ENCODE assay signal across 10 mouse cellular contexts in the genomic region with DNA sequence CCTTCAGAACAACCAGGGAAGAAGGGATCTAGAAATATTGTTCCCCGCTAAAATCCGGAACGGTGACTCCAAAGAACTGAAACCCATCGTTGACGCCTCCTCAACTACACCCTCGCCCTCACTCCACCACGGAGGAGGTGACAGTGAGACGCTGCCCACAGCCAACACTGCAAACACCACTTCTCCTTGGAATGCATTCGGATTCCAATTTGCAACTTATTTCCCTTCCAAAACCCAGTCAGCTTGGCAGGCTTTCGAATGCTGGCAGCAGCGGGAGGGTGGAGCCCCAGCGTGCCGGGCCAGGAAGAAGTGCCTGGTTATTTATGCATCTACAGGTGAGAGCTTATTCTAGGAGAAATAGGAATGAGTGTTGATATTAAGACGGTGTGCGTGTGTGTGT.
DNase-seq lines count a peak whose midpoint lies in the region; ATAC-seq and TF ChIP-seq lines count a peak whose summit lies in the region.
"Had no signal": no experiment of that assay in that cellular context is flagged by ENCODE, and none has a peak within 500 bp of the region (broad histone marks: within the 10 kb centered on the region; RNA-seq: fewer than 3 reads in every experiment).

No protein-coding gene starts in this region.

- H3K4me3 ChIP-seq in stomach, postnatal 0 days (ENCODE audit: low read depth, low read length), result no peak overlapping the region
- H3K4me3 ChIP-seq in limb, embryonic 10.5 days, result no peak overlapping the region
- H3K4me3 ChIP-seq in midbrain, embryonic 14.5 days (replicated peaks; ENCODE audit: low read depth, low read length), result no peak overlapping the region
- H3K4me3 ChIP-seq: erythroblast, embryonic 14.5 days; midbrain, embryonic 12.5 days had no signal

- TF ChIP-seq CTCF in stomach, postnatal 0 days (IDR thresholded peaks at IDR 0.05; ENCODE audit: low read depth), result no peak

- TF ChIP-seq EP300 in stomach, postnatal 0 days (optimal IDR thresholded peaks at IDR 0.05), result no peak

- WGBS in stomach, postnatal 0 days, result 67% methylated on average over 15 of the region's 15 CpGs
- 89% methylated on average over 15 of the region's 15 CpGs for WGBS in limb, embryonic 10.5 days
- WGBS in midbrain, embryonic 14.5 days, result 91% methylated on average over 15 of the region's 15 CpGs

- no peak overlapping the region for H3K9ac ChIP-seq in stomach, postnatal 0 days (ENCODE audit: low read length)
- H3K9ac ChIP-seq in midbrain, embryonic 14.5 days (replicated peaks; ENCODE audit: low read length), result no peak overlapping the region
- H3K9ac ChIP-seq: midbrain, embryonic 12.5 days had no signal

- intact Hi-C loops in left cerebral cortex, postnatal 14 days (cut with DNase I), result no loop called here

- H3K4me2 ChIP-seq in stomach, postnatal 0 days (replicated peaks; ENCODE audit: low read depth), result no peak overlapping the region
- no peak overlapping the region for H3K4me2 ChIP-seq in midbrain, embryonic 14.5 days (ENCODE audit: low read length)
- H3K4me2 ChIP-seq: midbrain, embryonic 12.5 days had no signal

- no peaks in the 10 kb centered on the region for H3K4me1 ChIP-seq in stomach, postnatal 0 days (replicated peaks; ENCODE audit: control insufficient read depth, insufficient read depth)
- no peaks in the 10 kb centered on the region for H3K4me1 ChIP-seq in limb, embryonic 10.5 days
- H3K4me1 ChIP-seq in midbrain, embryonic 14.5 days (ENCODE audit: control insufficient read depth, insufficient read depth, low read length), result no peaks in the 10 kb centered on the region
- H3K4me1 ChIP-seq: midbrain, embryonic 12.5 days had no signal

- H3K27ac ChIP-seq in stomach, postnatal 0 days (replicated peaks), result no peak overlapping the region
- H3K27ac ChIP-seq in limb, embryonic 10.5 days, result no peak overlapping the region
- no peak overlapping the region for H3K27ac ChIP-seq in midbrain, embryonic 14.5 days (replicated peaks; ENCODE audit: low read depth, low read length)
- H3K27ac ChIP-seq: midbrain, embryonic 12.5 days had no signal

- no peaks in the 10 kb centered on the region for H3K27me3 ChIP-seq in stomach, postnatal 0 days (ENCODE audit: control insufficient read depth, insufficient read depth, low read length)
- no peaks in the 10 kb centered on the region for H3K27me3 ChIP-seq in limb, embryonic 10.5 days (ENCODE audit: low read depth, poor library complexity, severe bottlenecking)
- no peaks in the 10 kb centered on the region for H3K27me3 ChIP-seq in midbrain, embryonic 14.5 days (ENCODE audit: control insufficient read depth, insufficient read depth, low read length)
- H3K27me3 ChIP-seq: midbrain, embryonic 12.5 days had no signal

- no peaks in the 10 kb centered on the region for H3K9me3 ChIP-seq in stomach, postnatal 0 days (ENCODE audit: control insufficient read depth, low read length)
- no peaks in the 10 kb centered on the region for H3K9me3 ChIP-seq in limb, embryonic 10.5 days (replicated peaks)
- H3K9me3 ChIP-seq in midbrain, embryonic 14.5 days (ENCODE audit: control insufficient read depth, low read length), result no peaks in the 10 kb centered on the region
- H3K9me3 ChIP-seq: midbrain, embryonic 12.5 days had no signal

- H3K36me3 ChIP-seq in stomach, postnatal 0 days (ENCODE audit: control insufficient read depth, insufficient read depth, low read length), result no peaks in the 10 kb centered on the region
- H3K36me3 ChIP-seq in limb, embryonic 10.5 days, result no peaks in the 10 kb centered on the region
- H3K36me3 ChIP-seq in midbrain, embryonic 14.5 days (ENCODE audit: control insufficient read depth, insufficient read depth, low read length), result no peaks in the 10 kb centered on the region
- H3K36me3 ChIP-seq: midbrain, embryonic 12.5 days had no signal

- peak; percentile 55 for DNase-seq in testis, postnatal 10 days (ENCODE audit: low spot score)
- no peak for DNase-seq in testis, postnatal 14 days (ENCODE audit: low spot score)
- peak; percentile 62 to 67 for DNase-seq in left cerebral cortex, postnatal 14 days (ENCODE audit: low spot score in 2 of 2)
- DNase-seq in stomach, postnatal 0 days (ENCODE audit: low spot score), result peak; percentile 23
- no peak for DNase-seq in limb, embryonic 10.5 days (ENCODE audit: low spot score)
- no peak for DNase-seq in midbrain, embryonic 14.5 days
- DNase-seq: kidney, adult 9 months had no signal

- peak; percentile 98 for ATAC-seq in frontal cortex, adult (ENCODE audit: low TSS enrichment)
- no peak for ATAC-seq in stomach, postnatal 0 days (ENCODE audit: low FRiP score, low TSS enrichment)
- ATAC-seq in midbrain, embryonic 14.5 days (ENCODE audit: low FRiP score, low TSS enrichment), result no peak

Comparison
In these comparisons a context has a peak if more than half of its experiments do, and no peak if none do; other contexts are left out.
1. DNase-seq: peak in testis, postnatal 10 days (single experiment), left cerebral cortex, postnatal 14 days (2 of 2) and stomach, postnatal 0 days (single experiment); none in testis, postnatal 14 days (single experiment), limb, embryonic 10.5 days (single experiment) and midbrain, embryonic 14.5 days (single experiment).